Mouse (Mus musculus) hindbrain, embryonic 12.5 days (tissue): ENCODE results near the gene Frmd4a. TPM values are rescaled to one million over a fixed set of nuclear protein-coding genes. Genes with fewer than 3 reads are reported as not detected.

Experiments
- ATAC-seq: fragments of 200-750 bp; cut with Nextera tagmentation; 2 replicates; pipeline ENCODE4 v1.8.0; 2017; ENCODE audit warnings: moderate TSS enrichment; ENCODE audit not compliant: low FRiP score
- H3K27ac ChIP-seq: fragments of 300-500 bp; sonication (generic); 2 replicates; pipeline ENCODE4 v1.5.1; 2016; ENCODE audit warnings: mild to moderate bottlenecking
- H3K27me3 ChIP-seq: fragments of 300-500 bp; sonication (generic); 2 replicates; pipeline ENCODE4 v1.6.1; 2016; ENCODE audit warnings: mild to moderate bottlenecking
- H3K36me3 ChIP-seq: fragments of 300-500 bp; sonication (generic); 2 replicates; pipeline ENCODE4 v1.6.1; 2016; ENCODE audit warnings: mild to moderate bottlenecking
- H3K4me1 ChIP-seq: fragments of 300-500 bp; sonication (generic); 2 replicates; pipeline ENCODE4 v1.6.1; 2016
- H3K4me2 ChIP-seq: fragments of 300-500 bp; sonication (generic); replicated peaks from 2 replicates; pipeline ENCODE4 v1.6.1; 2016; ENCODE audit warnings: mild to moderate bottlenecking
- H3K4me3 ChIP-seq: fragments of 300-500 bp; sonication (generic); 2 replicates; pipeline ENCODE4 v1.5.1; 2016; ENCODE audit warnings: mild to moderate bottlenecking
- H3K9ac ChIP-seq: fragments of 300-500 bp; sonication (generic); 2 replicates; pipeline ENCODE4 v1.6.1; 2016; ENCODE audit warnings: mild to moderate bottlenecking, moderate library complexity
- H3K9me3 ChIP-seq: fragments of 300-500 bp; sonication (generic); replicated peaks from 2 replicates; pipeline ENCODE4 v1.6.1; 2016; ENCODE audit warnings: mild to moderate bottlenecking
- WGBS: fragments of 180-500 bp; shearing (Covaris S2); methylation state at CpG from one replicate; pipeline ENCODE4 v1.1.7; 2016; 5-methylcytosine and 5-hydroxymethylcytosine counted together
- polyA plus RNA-seq: library from polyadenylated mRNA; unstranded; fragments of >200 nt; fragmentation: Nextera tagmentation; extraction: Ambion mirVana; gene quantifications from 2 replicates; pipeline ENCODE4 v1.2.1, GENCODE M21; 2016

The Frmd4a gene
- polyA plus RNA-seq, 1 experiment from 2014 or later: 69.6 TPM

- WGBS: 90% methylated on average over 2 of the region's 2 CpGs
- Histone ChIP-seq H3K9ac (no peak overlapping the region), H3K4me3 (no peak overlapping the region), H3K9me3 (no peaks in the 10 kb centered on the region), H3K4me1 (no peaks in the 10 kb centered on the region), H3K36me3 (peaks cover 42% of the 10 kb centered on the region), H3K27me3 (no peaks in the 10 kb centered on the region), H3K4me2 (no peak overlapping the region), H3K27ac (no peak overlapping the region)
- ATAC-seq: no peak
Measured at GRCm38 (mm10) chr2:4628920-4629319, 611.4 kb downstream of the Frmd4a start.

GRCm38 (mm10) chr2:4629470-4629869 lies 612.0 kb downstream of the Frmd4a start:
- 87% methylated on average over 11 of the region's 11 CpGs for WGBS
- Histone ChIP-seq H3K4me1 (no peaks in the 10 kb centered on the region), H3K9me3 (no peaks in the 10 kb centered on the region), H3K9ac (no peak overlapping the region), H3K36me3 (peaks cover 43% of the 10 kb centered on the region), H3K27me3 (no peaks in the 10 kb centered on the region), H3K4me3 (no peak overlapping the region), H3K27ac (no peak overlapping the region), H3K4me2 (no peak overlapping the region)
- ATAC-seq: no peak

GRCm38 (mm10) chr2:4630197-4630835 lies 612.8 kb downstream of the Frmd4a start:
- H3K4me3 ChIP-seq: no peak overlapping the region
- WGBS: 97% methylated on average over 10 of the region's 10 CpGs
- H3K27me3 ChIP-seq: no peaks in the 10 kb centered on the region
- H3K9ac ChIP-seq: no peak overlapping the region
- H3K27ac ChIP-seq: no peak overlapping the region
- peaks cover 50% of the 10 kb centered on the region for H3K36me3 ChIP-seq
- H3K9me3 ChIP-seq: no peaks in the 10 kb centered on the region
- no peak for ATAC-seq
- H3K4me2 ChIP-seq: no peak overlapping the region
- H3K4me1 ChIP-seq: no peaks in the 10 kb centered on the region

GRCm38 (mm10) chr2:4635804-4636203 lies 618.3 kb downstream of the Frmd4a start:
- 91% methylated on average over 8 of the region's 8 CpGs for WGBS
- Histone ChIP-seq H3K9ac (no peak overlapping the region), H3K4me3 (no peak overlapping the region), H3K4me2 (no peak overlapping the region), H3K27me3 (no peaks in the 10 kb centered on the region), H3K27ac (no peak overlapping the region), H3K4me1 (no peaks in the 10 kb centered on the region), H3K36me3 (peaks cover 82% of the 10 kb centered on the region), H3K9me3 (no peaks in the 10 kb centered on the region)
- ATAC-seq: no peak

GRCm38 (mm10) chr2:4636656-4637055 lies 619.1 kb downstream of the Frmd4a start:
- Histone ChIP-seq H3K9me3 (no peaks in the 10 kb centered on the region), H3K27ac (no peak overlapping the region), H3K4me2 (no peak overlapping the region), H3K36me3 (peaks cover 85% of the 10 kb centered on the region), H3K4me3 (no peak overlapping the region), H3K4me1 (no peaks in the 10 kb centered on the region), H3K27me3 (no peaks in the 10 kb centered on the region), H3K9ac (no peak overlapping the region)
- no peak for ATAC-seq
- 86% methylated on average over 7 of the region's 7 CpGs for WGBS

GRCm38 (mm10) chr2:4638189-4638588 lies 620.7 kb downstream of the Frmd4a start:
- Histone ChIP-seq H3K27ac (no peak overlapping the region), H3K4me3 (no peak overlapping the region), H3K9ac (no peak overlapping the region), H3K4me1 (no peaks in the 10 kb centered on the region), H3K4me2 (no peak overlapping the region), H3K27me3 (no peaks in the 10 kb centered on the region), H3K9me3 (no peaks in the 10 kb centered on the region), H3K36me3 (peaks cover 82% of the 10 kb centered on the region)
- 82% methylated on average over 3 of the region's 3 CpGs for WGBS
- no peak for ATAC-seq

GRCm38 (mm10) chr2:4645066-4645465 lies 627.5 kb downstream of the Frmd4a start:
- H3K4me3 ChIP-seq: no peak overlapping the region
- H3K4me2 ChIP-seq: no peak overlapping the region
- no peaks in the 10 kb centered on the region for H3K27me3 ChIP-seq
- no peak overlapping the region for H3K27ac ChIP-seq
- no peak overlapping the region for H3K9ac ChIP-seq
- no peaks in the 10 kb centered on the region for H3K4me1 ChIP-seq
- no peak for ATAC-seq
- H3K36me3 ChIP-seq: peaks cover 45% of the 10 kb centered on the region
- 73% methylated on average over 4 of the region's 4 CpGs for WGBS
- no peaks in the 10 kb centered on the region for H3K9me3 ChIP-seq

GRCm38 (mm10) chr2:4648094-4648493 lies 630.6 kb downstream of the Frmd4a start:
- H3K36me3 ChIP-seq: peaks cover 25% of the 10 kb centered on the region
- WGBS: 96% methylated on average over 4 of the region's 4 CpGs
- no peak for ATAC-seq

GRCm38 (mm10) chr2:4649646-4650045 lies 632.1 kb downstream of the Frmd4a start:
- no peak for ATAC-seq
- Histone ChIP-seq H3K4me1 (peaks cover 11% of the 10 kb centered on the region), H3K4me2 (no peak overlapping the region), H3K9me3 (no peaks in the 10 kb centered on the region), H3K36me3 (peaks cover 20% of the 10 kb centered on the region), H3K9ac (no peak overlapping the region), H3K4me3 (no peak overlapping the region), H3K27ac (no peak overlapping the region), H3K27me3 (no peaks in the 10 kb centered on the region)
- WGBS: 93% methylated on average over 2 of the region's 2 CpGs

More at GRCm38 (mm10) chr2:4648094-4648493, 630.6 kb downstream of the Frmd4a start:
- H3K4me2 ChIP-seq: no peak overlapping the region
- H3K27ac ChIP-seq: no peak overlapping the region
- no peaks in the 10 kb centered on the region for H3K9me3 ChIP-seq
- no peaks in the 10 kb centered on the region for H3K27me3 ChIP-seq
- H3K4me1 ChIP-seq: peaks cover 11% of the 10 kb centered on the region
- H3K9ac ChIP-seq: no peak overlapping the region
- H3K4me3 ChIP-seq: no peak overlapping the region

GRCm38 (mm10) chr2:4651500-4652285 lies 634.2 kb downstream of the Frmd4a start, which contains the start of gene Prpf18:
Gene Prpf18 (minus strand): TSS chr2:4652113.
- Histone ChIP-seq H3K4me3 (peak within 1 kb of the TSS; percentile 92), H3K9me3 (no peaks in the 10 kb centered on the region), H3K4me2 (peak within 1 kb of the TSS; percentile 78), H3K27me3 (no peaks in the 10 kb centered on the region), H3K9ac (peak within 1 kb of the TSS; percentile 92), H3K36me3 (peaks cover 4% of the 10 kb centered on the region; the same call in 1 of the 2 replicates), H3K4me1 (peaks cover 11% of the 10 kb centered on the region), H3K27ac (peak within 1 kb of the TSS; percentile 78)
- 1% methylated on average over 40 of the region's 40 CpGs for WGBS
- ATAC-seq: peak; percentile 89

GRCm38 (mm10) chr2:4660677-4661076 lies 643.2 kb downstream of the Frmd4a start:
- Histone ChIP-seq H3K27me3 (no peaks in the 10 kb centered on the region), H3K4me2 (no peak overlapping the region), H3K4me3 (no peak overlapping the region), H3K9me3 (no peaks in the 10 kb centered on the region), H3K27ac (no peak overlapping the region), H3K4me1 (no peaks in the 10 kb centered on the region), H3K9ac (no peak overlapping the region), H3K36me3 (no peaks in the 10 kb centered on the region)
- no peak for ATAC-seq
- WGBS: 92% methylated on average over 2 of the region's 2 CpGs
